Mouse (Mus musculus) embryonic facial prominence, embryonic 13.5 days (tissue): ENCODE data around the gene Iqcf3. TPM values are rescaled to one million over a fixed set of nuclear protein-coding genes. Genes with fewer than 3 reads are reported as not detected.
"Not testable (repeated sequence)": the region's sequence is repeated elsewhere in the genome, so short reads cannot be mapped to it uniquely, and the experiment has no call there.

ENCODE experiments used
- ATAC-seq: fragments of 200-750 bp; cut with Nextera tagmentation; 2 replicates; pipeline ENCODE4 v1.8.0; 2017; ENCODE audit warnings: low read depth; ENCODE audit not compliant: insufficient number of reproducible peaks, insufficient read depth, low FRiP score, low TSS enrichment
- H3K27ac ChIP-seq: fragments of 300-500 bp; sonication (generic); 2 replicates; pipeline ENCODE4 v1.5.1; 2015; ENCODE audit warnings: moderate library complexity, mild to moderate bottlenecking, inconsistent platforms
- H3K27me3 ChIP-seq: fragments of 300-500 bp; sonication (generic); 2 replicates; pipeline ENCODE4 v1.6.1; 2015; ENCODE audit warnings: mild to moderate bottlenecking, inconsistent platforms
- H3K36me3 ChIP-seq: fragments of 300-500 bp; sonication (generic); 2 replicates; pipeline ENCODE4 v1.6.1; 2015; ENCODE audit warnings: mild to moderate bottlenecking, inconsistent platforms
- H3K4me1 ChIP-seq: fragments of 300-500 bp; sonication (generic); 2 replicates; pipeline ENCODE4 v1.6.1; 2015; ENCODE audit warnings: inconsistent platforms
- H3K4me2 ChIP-seq: fragments of 300-500 bp; sonication (generic); 2 replicates; pipeline ENCODE4 v1.6.1; 2015; ENCODE audit warnings: moderate library complexity, mild to moderate bottlenecking, inconsistent platforms
- H3K4me3 ChIP-seq: fragments of 300-500 bp; sonication (generic); 2 replicates; pipeline ENCODE4 v1.5.1; 2015; ENCODE audit warnings: mild to moderate bottlenecking, inconsistent platforms
- H3K9ac ChIP-seq: fragments of 300-500 bp; sonication (generic); 2 replicates; pipeline ENCODE4 v1.6.1; 2015; ENCODE audit warnings: mild to moderate bottlenecking, inconsistent platforms
- H3K9me3 ChIP-seq: fragments of 300-500 bp; sonication (generic); 2 replicates; pipeline ENCODE4 v1.6.1; 2016; ENCODE audit warnings: inconsistent platforms
- WGBS: fragments of 180-500 bp; shearing (Covaris S2); methylation state at CpG from one replicate; pipeline ENCODE4 v1.1.7; 2015; ENCODE audit warnings: mixed read lengths; 5-methylcytosine and 5-hydroxymethylcytosine counted together
- polyA plus RNA-seq: library from polyadenylated mRNA; unstranded; fragments of >200 nt; fragmentation: Nextera tagmentation; extraction: Ambion mirVana; gene quantifications from 2 replicates; pipeline ENCODE4 v1.2.1, GENCODE M21; 2015

Iqcf3 gene
- not detected in 2 replicates for polyA plus RNA-seq

GRCm38 (mm10) chr9:106561531-106561930 lies at the start of gene Iqcf3:
Gene Iqcf3, minus strand, starts transcription at chr9:106561631.
- no peaks in the 10 kb centered on the region for H3K36me3 ChIP-seq
- no peaks in the 10 kb centered on the region for H3K27me3 ChIP-seq
- H3K27ac ChIP-seq, result no peak within 1 kb of the TSS
- no peak within 1 kb of the TSS for H3K9ac ChIP-seq
- no peak within 1 kb of the TSS for H3K4me2 ChIP-seq
- H3K9me3 ChIP-seq, result no peaks in the 10 kb centered on the region
- no peaks in the 10 kb centered on the region for H3K4me1 ChIP-seq
- H3K4me3 ChIP-seq, result no peak within 1 kb of the TSS
- WGBS, result 83% methylated on average over 5 of the region's 5 CpGs
- ATAC-seq, result no peak

- Histone ChIP-seq H3K4me1 (no peaks in the 10 kb centered on the region), H3K9ac (no peak overlapping the region), H3K4me2 (no peak overlapping the region), H3K9me3 (0 out of 2 replicates have a peak, but pooled peaks cover 4% of the 10 kb centered on the region), H3K36me3 (no peaks in the 10 kb centered on the region), H3K27ac (no peak overlapping the region), H3K27me3 (no peaks in the 10 kb centered on the region), H3K4me3 (no peak overlapping the region)
- ATAC-seq, result no peak
- WGBS, result 85% methylated on average over 4 of the region's 4 CpGs
Observed at GRCm38 (mm10) chr9:106610727-106611126, 49.3 kb upstream of the Iqcf3 start.

GRCm38 (mm10) chr9:106600546-106600945 lies 39.1 kb upstream of the Iqcf3 start:
- H3K27ac ChIP-seq, result no peak overlapping the region
- H3K9ac ChIP-seq, result no peak overlapping the region
- no peaks in the 10 kb centered on the region for H3K36me3 ChIP-seq
- ATAC-seq, result no peak
- H3K27me3 ChIP-seq, result no peaks in the 10 kb centered on the region; the same call in 1 of the 2 replicates
- H3K4me3 ChIP-seq, result no peak overlapping the region
- H3K9me3 ChIP-seq, result no peaks in the 10 kb centered on the region
- 30% methylated on average over 8 of the region's 8 CpGs for WGBS
- peaks cover 2% of the 10 kb centered on the region; the same call in 1 of the 2 replicates for H3K4me1 ChIP-seq
- no peak overlapping the region for H3K4me2 ChIP-seq

- Histone ChIP-seq H3K9me3 (no peaks in the 10 kb centered on the region), H3K9ac (no peak overlapping the region), H3K27me3 (no peaks in the 10 kb centered on the region; the same call in 1 of the 2 replicates), H3K36me3 (no peaks in the 10 kb centered on the region), H3K27ac (no peak overlapping the region), H3K4me3 (no peak overlapping the region), H3K4me1 (peaks cover 4% of the 10 kb centered on the region; the same call in 1 of the 2 replicates), H3K4me2 (no peak overlapping the region)
- 47% methylated on average over 7 of the region's 7 CpGs for WGBS
- no peak for ATAC-seq
Observed at GRCm38 (mm10) chr9:106598466-106598865, 37.0 kb upstream of the Iqcf3 start.

GRCm38 (mm10) chr9:106595836-106596235 lies 34.4 kb upstream of the Iqcf3 start:
- no peak overlapping the region for H3K27ac ChIP-seq
- no peaks in the 10 kb centered on the region for H3K9me3 ChIP-seq
- peak overlapping the region; percentile 27; the same call in 1 of the 2 replicates for H3K9ac ChIP-seq
- 60% methylated on average over 7 of the region's 7 CpGs for WGBS
- ATAC-seq, result no peak
- no peaks in the 10 kb centered on the region; the same call in 1 of the 2 replicates for H3K27me3 ChIP-seq
- peaks cover 4% of the 10 kb centered on the region; the same call in 1 of the 2 replicates for H3K4me1 ChIP-seq
- no peaks in the 10 kb centered on the region for H3K36me3 ChIP-seq
- H3K4me2 ChIP-seq, result no peak overlapping the region
- no peak overlapping the region for H3K4me3 ChIP-seq

GRCm38 (mm10) chr9:106595402-106595801 lies 34.0 kb upstream of the Iqcf3 start:
- H3K9ac ChIP-seq, H3K27me3 ChIP-seq, ATAC-seq, H3K9me3 ChIP-seq, H3K4me2 ChIP-seq, H3K4me1 ChIP-seq, H3K36me3 ChIP-seq, H3K27ac ChIP-seq, H3K4me3 ChIP-seq: not testable (repeated sequence)
- WGBS, result 10% methylated on average over 4 of the region's 4 CpGs

GRCm38 (mm10) chr9:106592158-106592557 lies 30.7 kb upstream of the Iqcf3 start:
- no peaks in the 10 kb centered on the region for H3K27me3 ChIP-seq
- no peak overlapping the region for H3K9ac ChIP-seq
- no peak for ATAC-seq

GRCm38 (mm10) chr9:106582552-106582951 lies 21.1 kb upstream of the Iqcf3 start:
- ATAC-seq, result no peak

More at GRCm38 (mm10) chr9:106592158-106592557, 30.7 kb upstream of the Iqcf3 start:
- Histone ChIP-seq H3K4me1 (peaks cover 4% of the 10 kb centered on the region; the same call in 1 of the 2 replicates), H3K4me3 (no peak overlapping the region), H3K9me3 (no peaks in the 10 kb centered on the region), H3K27ac (no peak overlapping the region), H3K4me2 (no peak overlapping the region), H3K36me3 (no peaks in the 10 kb centered on the region)
- WGBS, result 87% methylated on average over 5 of the region's 5 CpGs

GRCm38 (mm10) chr9:106580016-106580415 lies 18.6 kb upstream of the Iqcf3 start:
- Histone ChIP-seq H3K4me2 (no peak overlapping the region), H3K9me3 (no peaks in the 10 kb centered on the region), H3K27ac (no peak overlapping the region), H3K9ac (no peak overlapping the region), H3K4me1 (no peaks in the 10 kb centered on the region), H3K4me3 (no peak overlapping the region), H3K27me3 (no peaks in the 10 kb centered on the region), H3K36me3 (no peaks in the 10 kb centered on the region)
- WGBS, result 82% methylated on average over 7 of the region's 7 CpGs
- no peak for ATAC-seq

More at GRCm38 (mm10) chr9:106582552-106582951, 21.1 kb upstream of the Iqcf3 start:
- Histone ChIP-seq H3K4me2 (no peak overlapping the region), H3K27me3 (no peaks in the 10 kb centered on the region), H3K9ac (no peak overlapping the region), H3K36me3 (no peaks in the 10 kb centered on the region), H3K4me1 (no peaks in the 10 kb centered on the region), H3K27ac (no peak overlapping the region), H3K9me3 (no peaks in the 10 kb centered on the region), H3K4me3 (no peak overlapping the region)
- WGBS, result 71% methylated on average over 1 of the region's 1 CpGs

GRCm38 (mm10) chr9:106576112-106576511 lies 14.7 kb upstream of the Iqcf3 start:
- Histone ChIP-seq H3K27me3 (no peaks in the 10 kb centered on the region), H3K9me3 (no peaks in the 10 kb centered on the region), H3K4me1 (no peaks in the 10 kb centered on the region), H3K4me2 (no peak overlapping the region), H3K27ac (no peak overlapping the region), H3K4me3 (no peak overlapping the region), H3K9ac (no peak overlapping the region), H3K36me3 (no peaks in the 10 kb centered on the region)
- no peak for ATAC-seq
- WGBS, result 74% methylated on average over 2 of the region's 2 CpGs

GRCm38 (mm10) chr9:106573366-106573765 lies 11.9 kb upstream of the Iqcf3 start:
- H3K4me3 ChIP-seq, result no peak overlapping the region
- H3K36me3 ChIP-seq, result no peaks in the 10 kb centered on the region
- H3K9ac ChIP-seq, result no peak overlapping the region
- ATAC-seq, result no peak
- no peak overlapping the region for H3K27ac ChIP-seq
- no peaks in the 10 kb centered on the region for H3K4me1 ChIP-seq
- no peaks in the 10 kb centered on the region for H3K9me3 ChIP-seq
- no peaks in the 10 kb centered on the region for H3K27me3 ChIP-seq
- WGBS, result 84% methylated on average over 5 of the region's 5 CpGs
- H3K4me2 ChIP-seq, result no peak overlapping the region

GRCm38 (mm10) chr9:106572186-106572585 lies 10.8 kb upstream of the Iqcf3 start:
- 95% methylated on average over 2 of the region's 2 CpGs for WGBS
- Histone ChIP-seq H3K9me3 (no peaks in the 10 kb centered on the region), H3K4me3 (no peak overlapping the region), H3K9ac (no peak overlapping the region), H3K27me3 (no peaks in the 10 kb centered on the region), H3K36me3 (no peaks in the 10 kb centered on the region), H3K4me2 (no peak overlapping the region), H3K4me1 (no peaks in the 10 kb centered on the region), H3K27ac (no peak overlapping the region)
- no peak for ATAC-seq
